Mouse (Mus musculus): ENCODE measurements at regions not wholly inside any gene's neighbourhood (a gene's known extent, or its start where the extent isn't known, plus 50 kb on each side); places are given as distances from the start of the nearest gene placed in this dataset.

DNA sequence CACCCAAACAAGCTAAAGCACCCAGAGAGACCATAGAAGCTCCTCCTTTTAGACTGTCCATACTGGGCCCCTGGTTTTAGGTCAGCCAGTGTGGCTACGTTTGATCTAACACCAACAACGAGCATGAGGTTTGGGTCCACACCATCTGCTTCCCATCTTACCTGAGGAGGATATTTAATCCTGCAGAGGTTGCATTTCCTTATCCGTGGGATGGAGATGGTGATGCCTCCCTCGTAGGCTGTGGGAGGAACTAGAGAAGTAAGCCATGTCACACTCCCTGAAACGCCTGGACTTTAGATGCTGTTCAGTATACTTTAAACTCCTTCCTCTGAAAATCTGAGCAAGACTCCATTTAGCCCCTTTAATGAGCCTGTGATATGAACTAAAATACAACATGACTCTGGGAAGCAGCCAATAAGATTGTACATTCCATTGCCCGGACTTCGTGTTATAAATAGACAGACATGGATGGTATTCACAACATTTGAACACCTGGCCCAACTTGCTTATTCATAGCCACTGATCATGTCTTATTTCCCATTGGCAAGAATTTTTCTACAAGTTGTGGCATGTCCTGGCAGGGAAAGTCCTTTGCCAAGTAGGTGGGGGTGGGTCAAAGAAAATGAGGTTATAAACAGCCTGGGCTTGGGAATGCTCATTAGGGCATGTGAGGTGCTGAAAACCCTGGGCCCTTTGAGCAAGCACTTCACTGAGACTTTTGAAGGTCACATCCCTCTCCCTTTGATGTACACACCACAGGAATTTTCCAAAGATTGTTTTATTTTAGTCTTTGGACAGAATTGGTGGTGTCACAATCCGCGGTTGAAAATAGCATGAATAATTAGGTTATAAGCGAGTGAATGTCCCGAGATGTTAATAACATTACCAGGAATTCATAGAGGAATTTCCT lies 89.7 kb upstream of the Pgrmc2 start:
- TF ChIP-seq POLR2A (IDR thresholded peaks at IDR 0.05; ENCODE audit: low read depth, low read length): no peak
- no peak for TF ChIP-seq CTCF (IDR thresholded peaks at IDR 0.05; ENCODE audit: extremely low read depth, insufficient read length, insufficient replicate concordance, low read depth, low read length)
